Mouse (Mus musculus) lung, embryonic 16.5 days (tissue): ENCODE data around the gene Jph2. TPM values are rescaled to one million over a fixed set of nuclear protein-coding genes. Genes with fewer than 3 reads are reported as not detected.

Source experiments
- ATAC-seq: fragments of 200-750 bp; cut with Nextera tagmentation; 2 replicates; pipeline ENCODE4 v1.8.0; 2017; ENCODE audit warnings: low read depth, mild to moderate bottlenecking, moderate library complexity
- H3K27ac ChIP-seq: fragments of 300-500 bp; sonication (generic); 2 replicates; pipeline ENCODE4 v1.5.1; 2014; ENCODE audit warnings: mild to moderate bottlenecking, control low read depth, low read length
- H3K27me3 ChIP-seq: fragments of 300-500 bp; sonication (generic); 2 replicates; pipeline ENCODE4 v1.6.1; 2014; ENCODE audit warnings: low read depth, low read length, mixed read lengths; ENCODE audit not compliant: control insufficient read depth, insufficient read depth
- H3K36me3 ChIP-seq: fragments of 300-500 bp; sonication (generic); 2 replicates; pipeline ENCODE4 v1.6.1; 2014; ENCODE audit warnings: low read length; ENCODE audit not compliant: control insufficient read depth, insufficient read depth
- H3K4me1 ChIP-seq: fragments of 300-500 bp; sonication (generic); replicated peaks from 2 replicates; pipeline ENCODE4 v1.6.1; 2014; ENCODE audit warnings: low read length, mixed read lengths; ENCODE audit not compliant: control insufficient read depth, insufficient read depth
- H3K4me2 ChIP-seq: fragments of 300-500 bp; sonication (generic); 2 replicates; pipeline ENCODE4 v1.6.1; 2014; ENCODE audit warnings: low read depth, low read length, control low read depth
- H3K4me3 ChIP-seq: fragments of 300-500 bp; sonication (generic); 2 replicates; pipeline ENCODE4 v1.5.1; 2014; ENCODE audit warnings: mild to moderate bottlenecking, low read length, control low read depth
- H3K9ac ChIP-seq: fragments of 300-500 bp; sonication (generic); 2 replicates; pipeline ENCODE4 v1.6.1; 2014; ENCODE audit warnings: low read length, control low read depth
- H3K9me3 ChIP-seq: fragments of 300-500 bp; sonication (generic); 2 replicates; pipeline ENCODE4 v1.6.1; 2016; ENCODE audit warnings: low read length; ENCODE audit not compliant: control insufficient read depth
- WGBS: fragments of 180-500 bp; shearing (Covaris S2); extraction: QIAGEN DNeasy Blood & Tissue Kit; methylation state at CpG from one replicate; pipeline ENCODE4 v1.1.7; 2014; 5-methylcytosine and 5-hydroxymethylcytosine counted together
- polyA plus RNA-seq: library from polyadenylated mRNA; unstranded; fragments of >200 nt; fragmentation: Nextera tagmentation; extraction: Ambion mirVana; gene quantifications from 2 replicates; pipeline ENCODE4 v1.2.1, GENCODE M21; 2015

Jph2 gene
- polyA plus RNA-seq, 1 experiment from 2014 or later: 4.8 TPM

DNA sequence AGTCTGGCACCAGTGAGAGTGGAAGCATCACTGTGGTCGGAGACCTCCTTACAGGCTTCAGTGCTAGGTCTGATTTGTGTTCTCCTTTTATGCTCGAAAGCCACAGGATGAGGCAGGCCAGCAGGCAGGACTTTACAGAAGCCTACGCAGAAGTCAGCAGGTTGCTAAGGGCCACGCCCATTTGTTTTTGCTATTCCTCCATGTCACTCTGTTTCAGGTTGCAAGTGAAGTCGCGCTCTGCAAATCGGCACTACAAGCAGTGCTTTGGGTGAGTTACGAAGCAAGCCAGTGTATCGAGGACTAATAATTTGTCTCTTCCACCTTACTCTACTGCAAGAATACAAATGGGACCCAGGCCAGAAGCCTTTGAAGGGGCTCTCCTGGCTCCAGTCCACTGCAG lies 33.5 kb upstream of the Jph2 start:
- Histone ChIP-seq H3K36me3 (no peaks in the 10 kb centered on the region), H3K9ac (no peak overlapping the region), H3K4me1 (no peaks in the 10 kb centered on the region), H3K27me3 (no peaks in the 10 kb centered on the region), H3K9me3 (no peaks in the 10 kb centered on the region), H3K4me2 (no peak overlapping the region), H3K27ac (no peak overlapping the region), H3K4me3 (no peak overlapping the region)
- 79% methylated on average over 9 of the region's 9 CpGs for WGBS
- no peak for ATAC-seq

- no peak overlapping the region for H3K27ac ChIP-seq
- WGBS: 25% methylated on average over 4 of the region's 4 CpGs
- no peak for ATAC-seq
- H3K27me3 ChIP-seq: no peaks in the 10 kb centered on the region
- no peaks in the 10 kb centered on the region for H3K9me3 ChIP-seq
- H3K4me3 ChIP-seq: no peak overlapping the region
- H3K36me3 ChIP-seq: no peaks in the 10 kb centered on the region
- no peak overlapping the region for H3K4me2 ChIP-seq
- H3K9ac ChIP-seq: no peak overlapping the region
- H3K4me1 ChIP-seq: no peaks in the 10 kb centered on the region
Measured at GRCm38 (mm10) chr2:163428346-163429011, 30.7 kb upstream of the Jph2 start.

GRCm38 (mm10) chr2:163424597-163424996 lies 26.8 kb upstream of the Jph2 start, which contains the start of gene Oser1:
Oser1 (minus strand) TSS chr2:163424697.
- WGBS: 72% methylated on average over 6 of the region's 6 CpGs
- H3K4me1 ChIP-seq: peaks cover 8% of the 10 kb centered on the region
- H3K36me3 ChIP-seq: no peaks in the 10 kb centered on the region
- H3K9ac ChIP-seq: no peak within 1 kb of the TSS
- no peak within 1 kb of the TSS for H3K27ac ChIP-seq
- H3K4me3 ChIP-seq: no peak within 1 kb of the TSS
- no peaks in the 10 kb centered on the region for H3K9me3 ChIP-seq
- no peak for ATAC-seq
- H3K4me2 ChIP-seq: no peak within 1 kb of the TSS
- no peaks in the 10 kb centered on the region for H3K27me3 ChIP-seq

GRCm38 (mm10) chr2:163422895-163423660 lies 25.3 kb upstream of the Jph2 start:
- no peak overlapping the region for H3K4me3 ChIP-seq
- no peaks in the 10 kb centered on the region for H3K27me3 ChIP-seq
- H3K4me2 ChIP-seq: no peak overlapping the region
- no peak overlapping the region for H3K9ac ChIP-seq
- no peak overlapping the region for H3K27ac ChIP-seq
- H3K9me3 ChIP-seq: no peaks in the 10 kb centered on the region
- 76% methylated on average over 9 of the region's 9 CpGs for whole genome bisulfite sequencing
- H3K4me1 ChIP-seq: peaks cover 11% of the 10 kb centered on the region
- no peaks in the 10 kb centered on the region for H3K36me3 ChIP-seq
- ATAC-seq: no peak

GRCm38 (mm10) chr2:163420366-163420886 lies 22.6 kb upstream of the Jph2 start:
- Histone ChIP-seq H3K4me1 (peaks cover 18% of the 10 kb centered on the region), H3K4me3 (peak overlapping the region; percentile 97), H3K9me3 (no peaks in the 10 kb centered on the region), H3K9ac (peak overlapping the region; percentile 78), H3K4me2 (peak overlapping the region; percentile 75), H3K27me3 (no peaks in the 10 kb centered on the region), H3K36me3 (no peaks in the 10 kb centered on the region), H3K27ac (no peak overlapping the region)
- ATAC-seq: no peak
- WGBS: 17% methylated on average over 10 of the region's 10 CpGs

- ATAC-seq: peak; percentile 99
- Histone ChIP-seq H3K27me3 (no peaks in the 10 kb centered on the region), H3K4me2 (peak overlapping the region; percentile 75), H3K4me3 (peak overlapping the region; percentile 97), H3K9ac (peak overlapping the region; percentile 93), H3K36me3 (peaks cover 3% of the 10 kb centered on the region), H3K27ac (peak overlapping the region; percentile 71), H3K9me3 (no peaks in the 10 kb centered on the region), H3K4me1 (peaks cover 18% of the 10 kb centered on the region)
- WGBS: under 1% methylated on average over 63 of the region's 71 CpGs
Measured at GRCm38 (mm10) chr2:163419346-163420045, 21.7 kb upstream of the Jph2 start.

DNA sequence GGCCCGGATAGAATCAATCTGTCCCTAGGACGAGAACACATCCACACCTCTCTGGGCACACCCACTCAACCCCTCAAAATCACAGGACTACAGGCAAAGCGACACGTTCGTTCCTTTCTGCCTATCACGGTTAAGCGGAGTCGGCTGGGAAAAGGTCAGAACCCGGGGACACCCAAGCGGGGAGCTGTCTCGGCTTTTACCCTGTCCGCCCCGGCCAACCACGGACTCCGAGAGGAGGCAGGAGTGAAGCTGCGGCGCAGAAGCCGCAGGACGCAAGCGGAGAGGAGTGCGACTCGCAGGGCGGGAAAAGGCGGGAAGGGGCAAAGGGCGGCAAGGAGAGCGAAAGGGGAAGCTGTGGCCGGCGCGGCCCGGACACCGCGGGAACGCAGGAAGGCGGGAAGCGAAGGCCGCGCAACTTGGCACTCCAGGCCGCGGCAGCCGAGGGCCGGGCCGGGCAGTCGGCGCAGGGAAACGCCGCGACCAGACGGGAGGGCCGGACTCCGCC lies 21.1 kb upstream of the Jph2 start:
- Histone ChIP-seq H3K9me3 (no peaks in the 10 kb centered on the region), H3K9ac (peak overlapping the region; percentile 93), H3K27me3 (no peaks in the 10 kb centered on the region), H3K36me3 (peaks cover 7% of the 10 kb centered on the region), H3K27ac (peak overlapping the region; percentile 69; the same call in 1 of the 2 replicates), H3K4me2 (peak overlapping the region; percentile 69), H3K4me1 (peaks cover 18% of the 10 kb centered on the region), H3K4me3 (peak overlapping the region; percentile 97)
- under 1% methylated on average over 50 of the region's 50 CpGs for WGBS
- ATAC-seq: peak; percentile 54

GRCm38 (mm10) chr2:163417830-163418229 lies 20.0 kb upstream of the Jph2 start:
- Histone ChIP-seq H3K9ac (peak overlapping the region; percentile 93), H3K4me1 (peaks cover 18% of the 10 kb centered on the region), H3K9me3 (no peaks in the 10 kb centered on the region), H3K36me3 (peaks cover 7% of the 10 kb centered on the region), H3K27me3 (no peaks in the 10 kb centered on the region), H3K4me3 (peak overlapping the region; percentile 97), H3K4me2 (peak overlapping the region; percentile 69), H3K27ac (no peak overlapping the region)
- no peak for ATAC-seq

DNA sequence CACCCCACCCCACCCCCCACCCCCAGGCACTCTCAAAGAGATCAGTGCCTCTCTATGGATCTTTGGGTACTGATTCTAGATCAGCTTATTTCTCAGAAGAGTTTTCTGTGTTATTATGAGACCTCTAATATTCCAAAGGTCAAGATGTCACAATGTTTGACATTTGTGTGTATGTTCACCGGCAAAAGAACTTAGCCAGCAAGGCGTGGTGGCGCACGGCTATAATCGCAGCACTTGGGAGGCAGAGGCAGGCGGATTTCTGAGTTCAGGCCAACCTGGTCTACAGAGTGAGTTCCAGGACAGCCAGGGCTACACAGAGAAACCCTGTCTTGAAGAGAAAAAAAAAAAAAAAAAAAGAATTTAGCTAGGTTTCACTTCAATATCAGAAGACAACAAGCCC lies 19.2 kb upstream of the Jph2 start:
- no peaks in the 10 kb centered on the region for H3K27me3 ChIP-seq
- H3K27ac ChIP-seq: no peak overlapping the region
- no peak overlapping the region for H3K4me2 ChIP-seq
- WGBS: 90% methylated on average over 6 of the region's 6 CpGs
- no peak overlapping the region for H3K9ac ChIP-seq
- H3K4me1 ChIP-seq: peaks cover 18% of the 10 kb centered on the region
- no peaks in the 10 kb centered on the region for H3K9me3 ChIP-seq
- peaks cover 10% of the 10 kb centered on the region for H3K36me3 ChIP-seq
- no peak for ATAC-seq
- H3K4me3 ChIP-seq: no peak overlapping the region
